Mouse (Mus musculus): ENCODE results near the gene Smu1. TPM values are rescaled to one million over a fixed set of nuclear protein-coding genes. Genes with fewer than 3 reads are reported as not detected.

Gene Smu1
- polyA plus RNA-seq, 1 experiment from 2014 or later: 197 TPM

DNA sequence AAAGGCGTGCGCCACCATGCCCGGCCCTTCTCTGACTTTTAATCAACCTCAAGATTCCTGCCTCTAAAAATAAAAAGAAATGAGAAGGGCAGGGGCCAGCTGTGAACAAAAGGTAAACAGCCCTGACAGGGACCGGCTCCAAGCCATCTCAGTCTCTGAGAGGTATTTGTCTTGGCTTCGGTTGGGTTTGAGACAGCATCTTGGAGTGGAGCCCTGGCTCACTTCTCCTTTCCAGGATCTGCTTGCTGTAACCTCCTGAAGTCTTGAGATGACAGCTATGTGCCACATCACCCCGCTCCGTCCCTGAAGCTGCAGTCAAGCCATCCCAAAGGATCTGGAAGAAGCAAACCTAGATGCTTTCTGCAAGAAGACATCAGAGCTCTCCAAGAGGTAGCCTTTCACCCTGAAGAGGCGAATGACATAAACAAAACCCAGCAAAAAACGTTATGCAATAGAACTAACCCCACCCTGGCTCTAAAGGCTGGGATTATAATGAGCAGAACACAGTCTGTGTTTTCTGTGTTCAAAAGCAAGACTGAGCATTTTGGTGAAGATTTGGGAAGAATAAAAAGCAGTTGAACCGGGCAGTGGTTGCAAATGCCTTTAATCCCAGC lies 26.9 kb upstream of the Smu1 start:
- WGBS: 83% methylated on average over 10 of the region's 10 CpGs
- Histone ChIP-seq H3K36me3 (no peaks in the 10 kb centered on the region), H3K27ac (replicated peaks) (no peak overlapping the region), H3K4me1 (no peaks in the 10 kb centered on the region; the same call in 1 of the 2 replicates), H3K9me3 (replicated peaks) (no peaks in the 10 kb centered on the region), H3K27me3 (ENCODE audit: low read depth, poor library complexity, severe bottlenecking) (no peaks in the 10 kb centered on the region), H3K4me3 (no peak overlapping the region)
- DNase-seq (ENCODE audit: low spot score): no peak

DNA sequence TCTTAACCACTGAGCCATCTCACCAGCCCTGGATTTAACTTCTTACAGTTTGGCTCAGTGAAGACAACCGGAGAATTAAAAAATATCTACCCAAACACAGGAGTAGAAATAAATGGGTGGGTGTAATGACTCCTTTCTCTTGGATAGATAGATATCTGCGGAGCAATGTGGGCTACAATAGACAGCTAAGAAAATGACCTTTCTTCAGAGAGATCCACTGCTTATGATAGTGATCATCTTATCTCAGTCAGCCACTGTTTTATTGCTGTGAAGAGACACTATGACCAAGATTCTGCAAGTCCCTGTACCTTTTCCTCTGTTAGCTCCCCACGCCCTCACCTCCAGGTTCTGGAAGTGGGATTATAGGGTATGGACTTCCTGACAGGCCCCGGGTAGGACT lies 25.3 kb upstream of the Smu1 start:
- H3K36me3 ChIP-seq: no peaks in the 10 kb centered on the region
- no peak for DNase-seq (ENCODE audit: low spot score)
- H3K4me1 ChIP-seq: no peaks in the 10 kb centered on the region; the same call in 1 of the 2 replicates
- no peak overlapping the region for H3K27ac ChIP-seq (replicated peaks)
- H3K4me3 ChIP-seq: no peak overlapping the region
- no peaks in the 10 kb centered on the region for H3K9me3 ChIP-seq (replicated peaks)
- WGBS: 93% methylated on average over 4 of the region's 4 CpGs
- no peaks in the 10 kb centered on the region for H3K27me3 ChIP-seq (ENCODE audit: low read depth, poor library complexity, severe bottlenecking)

DNA sequence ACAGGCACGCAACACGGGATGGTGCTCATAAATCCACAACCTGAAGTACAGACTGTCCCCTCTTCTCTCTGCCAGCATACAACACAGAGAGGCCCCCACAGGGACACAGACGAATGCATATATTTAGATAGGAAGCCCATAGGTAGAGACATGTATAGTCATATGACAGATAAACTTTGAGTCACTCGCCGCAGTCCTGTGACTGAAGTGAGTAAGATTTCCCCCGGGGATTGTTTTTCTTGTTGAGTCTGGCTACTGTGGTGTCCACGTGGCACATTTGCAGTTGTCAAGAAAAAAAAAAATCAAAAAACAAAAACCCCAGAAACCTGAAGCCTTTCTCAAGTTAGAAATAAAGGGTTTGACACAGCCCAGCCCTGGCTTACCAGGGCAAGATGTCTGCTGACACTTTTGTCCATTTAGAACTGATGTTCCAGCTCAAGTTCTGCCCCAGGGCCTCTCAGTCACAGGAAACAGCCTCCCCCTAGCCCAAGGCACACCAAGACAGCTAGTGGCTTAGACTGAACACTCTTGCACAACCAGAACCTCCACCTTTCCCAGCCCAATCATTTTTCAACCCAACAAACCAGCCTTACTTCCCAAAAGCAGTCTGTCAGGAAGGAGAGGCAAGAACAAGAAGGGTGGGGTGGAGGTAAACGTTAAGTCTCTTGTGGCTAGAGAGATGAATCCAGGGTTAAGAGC lies 24.2 kb upstream of the Smu1 start:
- Histone ChIP-seq H3K9me3 (replicated peaks) (no peaks in the 10 kb centered on the region), H3K27me3 (ENCODE audit: low read depth, poor library complexity, severe bottlenecking) (no peaks in the 10 kb centered on the region), H3K4me1 (peaks cover 2% of the 10 kb centered on the region), H3K27ac (replicated peaks) (no peak overlapping the region; the same call in 1 of the 2 replicates), H3K4me3 (no peak overlapping the region), H3K36me3 (no peaks in the 10 kb centered on the region)
- WGBS: 75% methylated on average over 8 of the region's 8 CpGs
- no peak for DNase-seq (ENCODE audit: low spot score)

DNA sequence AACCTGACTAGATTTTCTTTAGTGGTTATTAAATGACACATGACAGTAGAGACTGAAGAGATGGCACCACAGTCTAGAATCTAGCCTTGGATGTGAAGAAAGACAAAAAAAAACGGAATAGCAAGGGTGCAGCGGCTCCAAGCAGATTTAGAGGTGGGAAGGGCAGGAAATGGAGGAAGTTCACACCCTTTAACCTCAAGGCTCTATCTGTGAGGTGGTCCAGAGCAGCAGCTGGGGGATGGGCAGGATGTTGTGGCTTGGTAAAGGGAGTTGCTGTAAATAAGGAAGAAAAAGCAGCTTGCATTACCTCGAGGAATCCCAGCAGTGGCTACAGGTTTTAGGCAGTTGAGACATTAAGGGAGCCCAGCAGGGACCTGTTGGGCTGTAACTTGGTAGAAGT lies 23.4 kb upstream of the Smu1 start:
- WGBS: 35% methylated on average over 3 of the region's 3 CpGs
- H3K9me3 ChIP-seq (replicated peaks): no peaks in the 10 kb centered on the region
- no peak overlapping the region for H3K4me3 ChIP-seq
- peaks cover 4% of the 10 kb centered on the region for H3K4me1 ChIP-seq
- no peak for DNase-seq (ENCODE audit: low spot score)
- no peaks in the 10 kb centered on the region for H3K36me3 ChIP-seq
- H3K27me3 ChIP-seq (ENCODE audit: low read depth, poor library complexity, severe bottlenecking): no peaks in the 10 kb centered on the region
- no peak overlapping the region for H3K27ac ChIP-seq (replicated peaks)

DNA sequence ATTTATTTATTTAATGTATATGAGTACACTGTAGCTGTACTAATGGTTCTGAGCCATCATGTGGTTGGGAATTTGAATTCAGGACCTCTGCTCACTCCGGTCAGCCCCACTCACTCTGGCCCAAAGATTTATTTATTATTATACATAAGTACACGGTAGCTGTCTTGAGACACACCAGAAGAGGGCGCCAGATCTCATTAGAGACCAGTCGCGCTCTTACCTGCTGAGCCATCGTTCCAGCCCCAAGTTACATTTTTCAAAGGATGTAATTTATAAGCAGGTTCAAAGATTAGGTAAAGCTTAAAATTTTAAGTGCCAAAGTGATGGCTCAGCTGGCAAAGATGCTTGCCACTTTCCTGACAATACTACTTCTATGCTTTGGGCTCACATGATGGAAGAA lies 20.9 kb upstream of the Smu1 start:
- Histone ChIP-seq H3K4me3 (no peak overlapping the region), H3K36me3 (no peaks in the 10 kb centered on the region), H3K27me3 (ENCODE audit: low read depth, poor library complexity, severe bottlenecking) (no peaks in the 10 kb centered on the region), H3K9me3 (replicated peaks) (no peaks in the 10 kb centered on the region), H3K27ac (replicated peaks) (no peak overlapping the region), H3K4me1 (peaks cover 15% of the 10 kb centered on the region)
- DNase-seq (ENCODE audit: low spot score): no peak
- WGBS: 84% methylated on average over 6 of the region's 6 CpGs

DNA sequence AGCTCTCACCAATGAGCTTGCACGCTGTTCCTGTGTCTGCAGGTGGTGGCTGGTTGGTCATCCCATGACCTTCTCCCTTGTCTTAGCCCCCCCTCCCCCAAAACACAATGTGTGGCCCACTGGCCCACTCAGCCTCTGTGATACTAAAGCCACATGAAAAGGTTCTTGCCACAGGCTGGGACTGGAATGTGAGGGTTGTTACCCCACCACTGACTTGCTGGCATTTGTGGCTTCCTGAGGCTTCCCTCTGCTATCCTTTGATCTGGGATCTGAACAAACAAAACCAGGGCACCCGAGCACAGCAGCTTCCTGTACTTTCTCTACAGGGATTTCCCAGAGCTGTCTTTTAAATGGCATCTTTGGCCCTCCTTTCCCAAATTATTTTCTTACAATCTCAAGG lies 19.4 kb upstream of the Smu1 start:
- Histone ChIP-seq H3K27me3 (ENCODE audit: low read depth, poor library complexity, severe bottlenecking) (no peaks in the 10 kb centered on the region), H3K4me3 (no peak overlapping the region), H3K27ac (replicated peaks) (no peak overlapping the region), H3K9me3 (replicated peaks) (no peaks in the 10 kb centered on the region), H3K4me1 (peaks cover 23% of the 10 kb centered on the region), H3K36me3 (no peaks in the 10 kb centered on the region)
- WGBS: 27% methylated on average over 2 of the region's 2 CpGs
- DNase-seq (ENCODE audit: low spot score): peak; percentile 33

DNA sequence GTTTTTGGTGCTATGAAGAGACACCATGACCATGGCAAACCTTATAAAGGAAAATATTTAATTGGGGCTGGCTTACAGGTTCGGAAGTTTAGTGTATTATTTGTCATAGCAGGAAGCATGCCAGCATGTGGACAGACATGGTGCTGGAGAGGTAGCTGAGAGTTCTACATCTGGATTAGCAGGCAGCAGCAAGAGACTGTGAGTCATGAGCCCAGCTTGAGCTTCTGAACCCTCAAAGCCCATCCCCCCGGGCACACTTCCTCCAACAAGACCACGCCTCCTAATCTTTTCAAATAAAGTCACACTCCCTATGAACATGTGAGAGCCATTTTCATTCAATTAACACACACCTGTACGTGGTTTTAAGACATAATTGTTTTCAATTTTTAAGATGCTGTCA lies 18.7 kb upstream of the Smu1 start:
- no peak overlapping the region for H3K27ac ChIP-seq (replicated peaks)
- H3K36me3 ChIP-seq: no peaks in the 10 kb centered on the region
- H3K27me3 ChIP-seq (ENCODE audit: low read depth, poor library complexity, severe bottlenecking): no peaks in the 10 kb centered on the region
- DNase-seq (ENCODE audit: low spot score): no peak
- H3K9me3 ChIP-seq (replicated peaks): no peaks in the 10 kb centered on the region
- WGBS: 84% methylated on average over 4 of the region's 4 CpGs
- H3K4me1 ChIP-seq: peaks cover 23% of the 10 kb centered on the region
- no peak overlapping the region for H3K4me3 ChIP-seq

DNA sequence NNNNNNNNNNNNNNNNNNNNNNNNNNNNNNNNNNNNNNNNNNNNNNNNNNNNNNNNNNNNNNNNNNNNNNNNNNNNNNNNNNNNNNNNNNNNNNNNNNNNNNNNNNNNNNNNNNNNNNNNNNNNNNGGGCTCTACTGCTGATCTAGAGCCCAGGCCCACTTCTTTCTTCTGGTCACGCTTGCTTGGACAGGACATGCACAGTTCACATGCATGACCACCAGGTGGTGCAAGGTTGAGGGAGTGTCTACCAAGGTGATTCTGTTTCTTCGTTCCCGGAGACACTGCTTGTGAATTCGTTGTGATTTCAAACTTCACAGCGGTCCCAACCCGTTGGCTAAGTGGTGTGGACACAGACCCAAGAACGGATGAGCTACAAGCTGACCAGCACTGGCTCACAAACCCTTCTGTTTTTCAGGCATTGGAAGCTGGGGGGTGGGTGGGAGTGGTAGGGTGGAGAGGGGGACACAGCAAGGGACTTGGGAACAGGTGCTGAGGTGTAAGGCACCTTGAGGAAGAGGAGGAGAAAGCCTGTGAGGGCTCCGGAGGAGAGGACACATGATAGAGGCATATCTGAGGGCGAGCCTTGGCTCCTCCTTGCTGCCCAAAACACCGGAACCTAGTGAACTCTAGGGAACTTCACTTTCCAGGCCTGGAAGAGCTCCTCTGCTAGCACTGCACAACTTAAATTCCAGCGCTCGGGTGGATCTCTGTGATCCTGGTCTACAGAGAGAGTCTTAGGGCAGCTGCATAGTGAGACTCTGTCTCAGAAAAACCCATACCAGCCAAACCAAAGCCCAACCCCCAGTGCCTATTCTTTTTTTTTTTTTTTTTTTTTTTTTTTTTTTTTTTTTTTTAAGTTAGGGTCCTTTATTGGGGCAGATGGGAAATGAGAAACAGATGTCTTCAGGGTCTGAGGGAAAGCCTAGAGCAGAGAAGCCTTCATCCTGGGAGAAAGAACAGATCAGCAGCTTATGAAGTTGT lies 16.8 kb upstream of the Smu1 start:
- H3K27ac ChIP-seq (replicated peaks): peak overlapping the region; percentile 73
- H3K36me3 ChIP-seq: no peaks in the 10 kb centered on the region
- H3K4me3 ChIP-seq: peak overlapping the region; percentile 34
- H3K4me1 ChIP-seq: peaks cover 23% of the 10 kb centered on the region
- 21% methylated on average over 12 of the region's 12 CpGs for WGBS
- no peaks in the 10 kb centered on the region for H3K9me3 ChIP-seq (replicated peaks)
- DNase-seq (ENCODE audit: low spot score): peak; percentile 78
- H3K27me3 ChIP-seq (ENCODE audit: low read depth, poor library complexity, severe bottlenecking): no peaks in the 10 kb centered on the region

DNA sequence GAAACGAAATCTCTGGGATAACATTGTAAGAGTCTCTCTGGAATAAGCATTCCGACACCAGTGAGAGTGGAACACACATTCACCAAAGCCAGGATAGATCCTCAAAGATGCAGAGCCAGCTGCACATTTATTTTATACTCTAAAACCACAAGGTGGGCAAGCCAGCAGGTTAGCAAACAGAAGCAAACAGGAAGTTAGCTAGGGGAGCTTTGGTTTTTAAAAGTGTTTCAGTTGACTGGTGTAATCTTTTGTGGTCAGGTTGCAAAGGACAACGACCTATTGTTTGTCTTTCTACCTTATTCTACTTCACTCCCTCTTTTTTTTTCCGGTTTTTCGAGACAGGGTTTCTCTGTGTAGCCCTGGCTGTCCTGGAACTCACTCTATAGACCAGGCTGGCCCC lies 2.2 kb upstream of the Smu1 start:
- Histone ChIP-seq H3K36me3 (peaks cover 11% of the 10 kb centered on the region), H3K4me1 (0 out of 2 replicates have a peak, but pooled peaks cover 4% of the 10 kb centered on the region), H3K27me3 (ENCODE audit: low read depth, poor library complexity, severe bottlenecking) (0 out of 2 replicates have a peak, but pooled peaks cover 4% of the 10 kb centered on the region), H3K4me3 (no peak overlapping the region), H3K27ac (replicated peaks) (no peak overlapping the region), H3K9me3 (replicated peaks) (no peaks in the 10 kb centered on the region)
- no peak for DNase-seq (ENCODE audit: low spot score)
- 57% methylated on average over 5 of the region's 5 CpGs for WGBS

DNA sequence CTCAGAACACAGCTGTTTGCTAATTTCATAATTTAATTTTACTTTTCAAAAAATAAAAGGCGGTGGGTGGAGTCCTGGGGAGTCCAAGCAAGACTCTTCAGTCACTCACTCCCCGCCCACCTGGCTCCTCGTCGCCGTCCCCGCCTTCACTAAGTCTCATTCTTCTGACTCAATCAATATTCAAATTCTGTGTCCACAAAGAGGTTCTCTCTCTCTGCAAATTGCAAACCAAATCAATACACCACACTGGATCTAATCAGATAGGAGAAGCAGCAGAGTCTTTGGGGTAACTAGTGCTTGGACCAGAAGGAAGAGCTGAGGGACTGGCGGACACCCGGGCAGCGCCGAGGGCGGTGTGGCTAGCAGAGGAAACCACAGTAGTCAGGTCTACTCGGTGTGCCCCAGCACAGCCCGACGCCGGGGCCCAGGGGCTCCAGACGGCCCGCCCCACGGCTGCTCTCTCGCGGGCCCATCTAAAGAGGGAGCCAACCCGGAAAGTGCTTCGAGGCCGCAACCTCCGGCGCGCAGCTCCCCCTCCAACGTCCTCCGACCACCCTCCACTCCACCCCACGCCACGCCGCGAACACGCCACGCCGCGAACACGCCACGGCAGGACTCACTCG lies 455 bp downstream of the Smu1 start:
- DNase-seq (ENCODE audit: low spot score): no peak
- 0 out of 2 replicates have a peak, but pooled peaks cover 4% of the 10 kb centered on the region for H3K4me1 ChIP-seq
- H3K9me3 ChIP-seq (replicated peaks): no peaks in the 10 kb centered on the region
- 0 out of 2 replicates have a peak, but pooled peaks cover 4% of the 10 kb centered on the region for H3K27me3 ChIP-seq (ENCODE audit: low read depth, poor library complexity, severe bottlenecking)
- WGBS: under 1% methylated on average over 39 of the region's 39 CpGs
- H3K4me3 ChIP-seq: peak overlapping the region; percentile 96
- peaks cover 37% of the 10 kb centered on the region for H3K36me3 ChIP-seq
- H3K27ac ChIP-seq (replicated peaks): peak overlapping the region; percentile 92

DNA sequence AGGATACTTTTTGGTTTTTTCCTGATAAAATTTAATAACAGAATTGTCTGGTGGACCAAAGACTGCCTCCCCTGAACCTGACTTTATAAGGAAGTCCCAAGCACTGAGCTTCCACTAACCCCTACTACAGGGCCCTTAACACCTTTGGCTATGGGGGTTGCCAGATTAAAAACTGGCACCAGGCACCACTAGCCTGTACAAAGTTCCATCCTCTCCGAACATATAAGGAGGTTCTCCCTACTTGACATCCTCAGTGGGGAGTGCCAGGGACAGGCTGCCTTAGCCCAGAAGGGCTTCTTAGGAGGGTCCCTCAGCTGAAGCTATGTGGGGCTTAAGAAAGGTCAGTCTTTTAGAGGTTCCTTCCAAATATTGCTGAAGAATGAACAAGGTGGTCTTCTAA lies 22.4 kb downstream of the Smu1 start:
- Histone ChIP-seq H3K9me3 (replicated peaks) (no peaks in the 10 kb centered on the region), H3K36me3 (peaks cover 96% of the 10 kb centered on the region), H3K27me3 (ENCODE audit: low read depth, poor library complexity, severe bottlenecking) (no peaks in the 10 kb centered on the region), H3K4me1 (no peaks in the 10 kb centered on the region), H3K27ac (replicated peaks) (no peak overlapping the region), H3K4me3 (no peak overlapping the region)
- no peak for DNase-seq (ENCODE audit: low spot score)
- 74% methylated on average over 1 of the region's 1 CpGs for WGBS

DNA sequence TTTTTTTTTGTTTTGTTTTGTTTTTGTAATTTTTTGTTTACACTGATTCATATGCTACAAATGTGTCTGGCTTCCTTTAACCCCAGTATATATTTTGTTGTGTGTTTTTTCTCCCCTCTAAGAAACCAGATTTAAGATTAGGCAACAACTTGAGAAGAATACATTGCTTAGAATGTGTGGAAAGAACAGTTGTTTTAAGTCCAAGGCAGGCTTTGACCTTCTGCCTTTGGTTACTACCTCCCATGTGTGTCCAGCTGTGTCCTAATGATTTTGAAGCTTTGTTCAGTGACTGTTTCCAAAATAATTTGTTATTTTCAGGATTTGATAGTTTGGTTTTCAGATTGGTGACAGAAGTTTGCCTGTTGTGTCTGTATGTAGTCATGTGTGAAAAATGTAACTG lies 26.5 kb downstream of the Smu1 start:
- no peaks in the 10 kb centered on the region for H3K27me3 ChIP-seq (ENCODE audit: low read depth, poor library complexity, severe bottlenecking)
- H3K4me1 ChIP-seq: 0 out of 2 replicates have a peak, but pooled peaks cover 3% of the 10 kb centered on the region
- H3K4me3 ChIP-seq: no peak overlapping the region
- peaks cover 97% of the 10 kb centered on the region for H3K36me3 ChIP-seq
- no peaks in the 10 kb centered on the region for H3K9me3 ChIP-seq (replicated peaks)
- DNase-seq (ENCODE audit: low spot score): no peak
- no peak overlapping the region for H3K27ac ChIP-seq (replicated peaks)
